Mouse (Mus musculus) cortical plate, adult 2 months (tissue): Measurements from ENCODE around the gene Jam2.

ENCODE experiments used
- CTCF ChIP-seq: fragments of 200-500 bp; IDR thresholded peaks from 2 replicates; pipeline ENCODE4 v1.5.1; 2011; ENCODE audit warnings: mild to moderate bottlenecking, control low read depth, low read length; ENCODE audit not compliant: insufficient read depth; ENCODE audit errors: extremely low read depth
- POLR2A ChIP-seq: fragments of 200-500 bp; IDR thresholded peaks from 2 replicates; pipeline ENCODE4 v1.6.1; 2011; ENCODE audit warnings: mild to moderate bottlenecking, low read length, control low read depth; ENCODE audit not compliant: insufficient read depth; ENCODE audit errors: extremely low read depth

- TF ChIP-seq CTCF (no peak), POLR2A (no peak)
Observed at GRCm38 (mm10) chr16:84769182-84769581, 4.7 kb upstream of the Jam2 start.
